Mouse (Mus musculus) spleen, postnatal 14 days (tissue): ENCODE results near the gene Pdzd8.
A peak's percentile ranks its signal among the peaks of the same experiment; 100 is the strongest.

Experiments used
- DNase-seq, 2 experiments: peaks; one replicate each; pipeline ENCODE4 v3.0.0; 2021 to 2022; ENCODE audit warnings: low spot score in 2 of 2

Pdzd8 gene

GRCm38 (mm10) chr19:59354906-59355305 lies 9.3 kb upstream of the Pdzd8 start:
- no peak for DNase-seq

GRCm38 (mm10) chr19:59352760-59353159 lies 7.2 kb upstream of the Pdzd8 start:
- DNase-seq = peak in 1 of 2 experiments; percentile 14

DNA sequence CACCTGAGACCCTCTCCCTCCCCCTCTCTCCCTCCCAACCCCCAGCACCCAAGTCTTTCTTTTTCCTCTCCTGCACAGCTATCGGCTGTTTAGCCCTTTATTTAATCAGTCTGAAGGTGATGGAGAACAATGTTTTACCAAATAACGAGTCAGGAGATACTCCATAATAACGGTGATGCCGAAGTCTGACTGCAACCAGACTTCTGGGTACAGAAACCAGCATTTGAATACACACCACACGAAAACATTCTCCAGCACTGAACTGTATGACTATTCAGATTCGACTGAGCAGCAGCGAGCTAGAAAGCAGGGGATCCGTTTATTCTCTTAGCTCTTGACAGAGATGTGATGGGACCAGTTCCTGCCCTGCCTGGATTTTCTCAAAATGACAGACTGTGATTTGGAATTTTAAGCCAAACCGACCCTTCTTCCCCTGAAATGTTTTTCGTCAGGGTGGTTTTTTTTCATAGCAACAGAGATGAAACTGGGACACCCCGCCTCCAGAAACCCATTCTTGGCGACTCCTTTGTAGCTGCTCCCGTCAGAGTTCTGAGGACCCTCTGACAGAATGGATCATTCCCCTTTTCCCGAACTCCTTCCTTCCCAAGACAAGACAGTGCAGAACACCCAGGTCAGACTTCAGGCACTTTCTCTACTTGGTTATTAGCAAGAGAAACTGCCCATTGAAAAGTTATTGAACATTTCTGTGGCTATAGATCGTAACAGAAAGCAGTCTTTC lies 5.7 kb upstream of the Pdzd8 start:
- DNase-seq = no peak

GRCm38 (mm10) chr19:59350273-59350903 lies 4.8 kb upstream of the Pdzd8 start:
- DNase-seq = no peak

DNA sequence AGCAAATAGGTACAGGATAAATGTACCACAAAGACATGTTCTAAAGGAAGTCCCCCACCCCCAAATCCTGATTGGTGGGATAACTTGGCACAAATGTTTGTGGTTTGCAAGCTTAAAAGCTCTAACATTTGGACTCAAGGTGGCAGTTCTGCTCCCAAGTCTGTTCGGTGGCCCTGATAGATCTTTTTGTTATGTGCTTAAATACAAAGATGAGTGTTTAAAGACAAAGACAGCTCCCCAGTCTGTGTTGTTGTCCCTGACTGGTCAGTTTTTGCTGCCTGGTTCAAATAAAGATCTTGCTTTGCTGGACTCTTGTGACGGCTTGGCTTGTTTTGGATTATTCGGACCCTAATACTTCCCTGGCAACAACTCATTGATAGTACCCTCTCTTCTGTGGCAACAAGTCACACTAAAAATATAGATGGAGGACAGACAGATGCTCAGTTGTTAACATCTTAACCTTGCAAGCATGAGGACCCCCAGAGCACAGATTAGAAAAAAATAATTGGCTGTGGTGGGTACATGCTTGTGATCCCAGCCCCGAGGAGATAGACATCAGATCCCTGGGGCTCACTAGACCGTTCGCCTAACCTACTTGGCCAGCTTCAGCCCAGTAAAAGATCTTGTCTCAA lies 3.9 kb upstream of the Pdzd8 start:
- no peak for DNase-seq

- DNase-seq = no peak
Measured at GRCm38 (mm10) chr19:59346325-59346724, 745 bp upstream of the Pdzd8 start.

DNA sequence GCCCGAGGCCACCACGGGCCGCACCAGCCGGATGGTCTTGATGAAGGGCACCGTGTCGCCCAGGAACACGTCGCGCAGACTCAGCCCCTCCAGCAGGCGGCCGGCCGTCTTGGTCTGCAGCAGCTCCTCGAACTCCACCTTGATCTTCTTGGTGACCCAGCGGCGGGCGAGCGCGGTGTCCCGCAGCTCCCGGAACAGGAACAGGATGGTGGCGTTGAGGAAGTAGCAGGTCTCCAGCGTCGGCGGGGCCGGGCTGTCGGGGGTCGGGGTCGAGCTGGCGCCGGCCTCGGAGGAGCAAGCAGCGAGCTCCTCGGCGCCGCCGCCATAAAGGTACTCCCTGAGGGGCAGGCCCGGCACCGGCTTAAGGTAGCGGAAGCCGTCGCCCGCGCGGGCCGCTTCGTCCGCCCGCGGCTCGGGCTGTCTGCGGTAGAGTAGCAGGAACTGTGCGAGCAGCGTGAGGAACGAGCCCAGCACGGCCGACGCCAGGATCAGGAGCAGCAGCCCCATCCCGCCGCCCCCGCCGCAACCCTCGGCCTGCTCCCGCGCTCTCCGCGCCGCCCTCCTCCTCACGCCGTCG lies 411 bp downstream of the Pdzd8 start:
- DNase-seq = peak; percentile 49 to 63

- DNase-seq = peak; percentile 28 to 31
Measured at GRCm38 (mm10) chr19:59344304-59344711, 1.3 kb downstream of the Pdzd8 start.

- no peak for DNase-seq
Measured at GRCm38 (mm10) chr19:59342964-59343363, 2.6 kb downstream of the Pdzd8 start.

DNA sequence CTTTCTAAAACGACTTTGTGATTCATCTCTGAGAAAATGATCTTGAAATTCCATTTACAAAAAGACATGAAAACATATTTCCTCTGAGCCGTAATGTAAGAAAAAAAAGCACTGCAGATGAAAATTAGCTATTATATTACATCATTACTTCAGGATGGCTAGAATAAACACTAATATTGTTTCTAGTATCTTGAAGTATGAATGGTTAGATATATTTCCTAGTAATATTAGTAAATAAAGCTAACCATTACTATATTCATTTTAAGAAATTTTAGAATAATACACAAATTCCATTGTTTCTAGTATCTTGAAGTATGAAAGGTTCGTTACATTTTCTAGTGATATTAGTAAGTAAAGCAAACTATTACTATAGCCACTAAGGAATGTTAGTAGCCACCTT lies 5.7 kb downstream of the Pdzd8 start:
- no peak for DNase-seq

- no peak for DNase-seq
Measured at GRCm38 (mm10) chr19:59337872-59338681, 7.5 kb downstream of the Pdzd8 start.

DNA sequence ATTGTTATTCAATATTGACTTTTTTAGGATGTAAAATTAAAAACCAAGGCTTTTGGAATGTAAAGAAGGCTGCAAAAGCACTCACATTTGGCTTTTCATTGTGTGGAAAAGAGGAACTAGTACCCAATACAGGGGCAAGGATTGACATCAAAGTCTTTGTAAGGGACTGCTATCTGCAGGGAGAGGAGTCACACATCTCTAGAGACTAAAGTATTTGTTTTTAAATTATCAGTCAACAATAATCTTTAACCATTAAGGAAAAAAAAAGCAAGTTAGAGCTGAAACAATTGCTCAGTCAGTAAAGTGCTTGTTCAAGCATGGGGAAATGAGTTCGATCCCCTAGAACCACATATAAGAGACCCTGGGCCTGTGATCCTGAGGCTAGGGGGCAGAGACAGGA lies 8.9 kb downstream of the Pdzd8 start:
- DNase-seq = no peak

DNA sequence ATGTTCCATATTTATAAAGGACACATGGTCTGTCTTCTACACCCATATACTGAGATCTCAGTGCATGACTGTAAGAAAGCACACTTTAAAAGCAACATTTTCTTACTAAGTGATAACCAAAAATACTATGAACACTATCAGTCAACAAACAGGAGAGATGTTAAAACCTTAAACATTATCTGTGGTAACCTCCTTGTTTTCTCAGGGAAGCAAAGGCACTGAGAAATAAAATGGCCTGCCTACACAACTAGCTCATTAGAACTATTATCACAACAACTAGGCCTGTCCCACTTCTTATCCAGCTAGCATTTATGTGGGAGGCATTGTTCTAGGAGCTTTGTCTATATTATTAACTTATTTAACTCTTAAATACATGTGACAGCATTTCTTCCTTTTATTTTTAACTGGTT lies 14.8 kb downstream of the Pdzd8 start:
- DNase-seq = no peak

DNA sequence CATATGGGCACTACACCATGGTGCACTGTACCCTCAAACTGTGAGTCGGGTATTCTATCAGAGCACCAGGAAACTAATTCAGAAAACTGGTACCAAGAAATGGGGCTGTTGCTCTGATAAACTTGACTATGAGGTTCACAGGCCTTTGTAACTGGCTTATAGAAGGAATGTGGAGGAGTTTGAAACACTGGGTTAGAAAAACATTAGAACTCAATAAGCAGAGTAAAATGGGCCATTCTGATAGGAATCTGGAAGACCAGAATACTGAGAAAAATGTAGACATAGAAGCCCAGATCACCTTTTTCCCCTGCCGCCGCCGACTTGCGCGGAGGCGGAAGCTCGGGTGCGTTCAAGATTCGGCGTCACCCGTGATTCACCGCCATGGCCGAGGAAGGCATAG lies 23.6 kb downstream of the Pdzd8 start, which contains the start of gene Rps12-ps3:
Rps12-ps3 (plus strand) TSS at position 301 of the 400 bp plus-strand sequence.
- no peak for DNase-seq

DNA sequence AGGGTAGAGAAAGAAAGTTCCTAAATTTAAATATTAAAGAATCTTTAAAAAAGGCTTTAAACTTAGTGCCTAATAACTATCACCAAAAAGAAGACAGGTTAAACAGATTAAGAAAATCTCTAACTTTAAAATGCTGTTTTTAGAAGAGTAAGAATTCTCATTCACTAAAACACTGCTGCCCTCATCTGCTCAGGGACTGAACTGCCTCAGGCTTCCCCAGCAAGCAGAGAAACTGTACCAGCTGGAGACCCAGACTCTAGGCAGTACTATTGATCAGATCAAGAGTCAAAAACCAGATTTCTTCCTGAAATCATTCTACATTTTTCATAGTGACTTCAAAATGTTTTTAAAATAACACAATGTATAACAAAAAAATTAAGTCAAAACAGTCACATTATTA lies 29.0 kb downstream of the Pdzd8 start:
- no peak for DNase-seq

DNA sequence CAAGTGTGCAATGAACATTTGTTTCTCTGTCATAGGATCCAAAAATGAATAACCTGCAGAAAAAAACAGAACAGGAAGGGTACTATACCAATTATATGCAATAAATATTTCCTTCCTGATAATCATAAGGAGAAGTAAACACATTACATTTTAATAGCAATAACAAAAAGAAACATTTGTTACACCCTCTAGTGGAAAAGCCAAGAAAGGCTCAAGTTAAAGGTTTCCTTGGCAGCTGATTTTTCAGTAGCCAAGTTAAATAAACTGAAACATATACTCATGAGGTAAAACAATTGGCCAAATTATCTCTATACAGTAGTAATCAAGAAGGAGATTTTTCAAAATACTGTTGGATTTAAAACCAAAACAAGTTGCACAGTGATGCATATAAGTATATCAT lies 30.3 kb downstream of the Pdzd8 start:
- DNase-seq = no peak

GRCm38 (mm10) chr19:59292183-59292839 lies 53.3 kb downstream of the Pdzd8 start:
- DNase-seq = no peak

DNA sequence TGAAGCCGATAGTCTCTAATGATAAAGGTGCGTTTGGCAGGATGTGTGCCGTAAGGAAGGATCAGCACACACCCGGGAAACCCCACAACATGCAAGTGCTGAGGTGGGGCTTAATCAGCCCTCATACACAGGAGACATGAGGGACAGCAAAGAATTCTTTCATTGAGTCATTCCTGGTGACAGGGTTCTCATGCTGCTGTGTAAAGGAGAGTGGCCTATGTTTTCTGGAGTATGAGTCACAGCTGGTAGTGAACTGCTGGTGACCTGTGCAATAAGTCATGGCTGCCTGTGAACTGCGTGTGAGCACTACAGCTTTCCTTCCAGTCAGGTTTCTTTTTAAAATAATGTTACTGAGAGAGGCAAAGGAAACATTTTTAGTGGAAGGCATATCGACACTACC lies 55.8 kb downstream of the Pdzd8 start:
- DNase-seq = no peak

DNA sequence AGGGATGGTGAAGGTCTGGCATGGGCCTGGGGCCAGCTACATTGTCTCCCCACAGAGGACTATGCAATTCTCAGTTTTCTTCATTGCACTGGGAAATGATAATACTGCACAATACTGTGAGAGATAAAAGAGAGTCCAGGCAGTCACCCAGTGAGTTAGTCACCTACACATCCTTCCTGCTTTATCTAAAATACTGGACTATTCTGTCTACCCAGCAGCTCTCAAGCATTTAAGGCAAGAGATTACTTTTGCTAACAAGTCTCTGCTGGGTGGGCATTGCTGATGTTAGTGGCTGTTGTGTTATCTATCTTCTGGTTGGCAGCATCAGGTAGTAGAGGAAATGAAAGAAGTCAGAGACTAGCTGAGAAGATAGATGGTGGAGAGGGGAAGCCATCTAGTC lies 56.5 kb downstream of the Pdzd8 start:
- DNase-seq = no peak

GRCm38 (mm10) chr19:59282001-59282400 lies 63.6 kb downstream of the Pdzd8 start:
- DNase-seq = no peak

DNA sequence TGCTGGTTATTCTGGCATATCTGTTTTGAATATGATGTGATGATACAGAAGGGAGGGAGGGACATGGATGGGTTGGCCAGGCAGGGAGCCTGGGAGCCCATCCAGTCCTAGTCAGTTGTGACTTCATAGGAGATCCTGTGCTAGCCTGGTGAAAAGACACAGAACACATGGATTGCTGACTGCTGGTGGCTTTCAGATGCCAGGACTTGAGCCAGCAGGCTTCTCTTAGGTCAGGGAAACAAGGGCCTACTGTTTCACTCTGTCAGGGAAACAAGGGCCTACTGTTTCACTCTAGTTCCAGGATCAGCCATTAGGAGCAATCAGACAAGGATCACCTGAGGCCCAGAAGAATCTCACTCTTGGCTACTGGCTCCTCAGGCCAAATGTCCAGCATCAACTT lies 64.7 kb downstream of the Pdzd8 start:
- no peak for DNase-seq
